Mouse (Mus musculus) central nervous system, embryonic 18 days (tissue): ENCODE results near the gene Smad5. TPM values are rescaled to one million over a fixed set of nuclear protein-coding genes. Genes with fewer than 3 reads are reported as not detected.

Source experiments
- polyA plus RNA-seq: library from polyadenylated mRNA; depleted of rRNA; stranded (reverse); fragments of >200 nt; gene quantifications from 2 replicates; pipeline ENCODE4 v1.2.3, GENCODE M21; 2012; rRNA removed

Gene Smad5
- 35.1 and 37.9 TPM in 2 replicates for polyA plus RNA-seq

DNA sequence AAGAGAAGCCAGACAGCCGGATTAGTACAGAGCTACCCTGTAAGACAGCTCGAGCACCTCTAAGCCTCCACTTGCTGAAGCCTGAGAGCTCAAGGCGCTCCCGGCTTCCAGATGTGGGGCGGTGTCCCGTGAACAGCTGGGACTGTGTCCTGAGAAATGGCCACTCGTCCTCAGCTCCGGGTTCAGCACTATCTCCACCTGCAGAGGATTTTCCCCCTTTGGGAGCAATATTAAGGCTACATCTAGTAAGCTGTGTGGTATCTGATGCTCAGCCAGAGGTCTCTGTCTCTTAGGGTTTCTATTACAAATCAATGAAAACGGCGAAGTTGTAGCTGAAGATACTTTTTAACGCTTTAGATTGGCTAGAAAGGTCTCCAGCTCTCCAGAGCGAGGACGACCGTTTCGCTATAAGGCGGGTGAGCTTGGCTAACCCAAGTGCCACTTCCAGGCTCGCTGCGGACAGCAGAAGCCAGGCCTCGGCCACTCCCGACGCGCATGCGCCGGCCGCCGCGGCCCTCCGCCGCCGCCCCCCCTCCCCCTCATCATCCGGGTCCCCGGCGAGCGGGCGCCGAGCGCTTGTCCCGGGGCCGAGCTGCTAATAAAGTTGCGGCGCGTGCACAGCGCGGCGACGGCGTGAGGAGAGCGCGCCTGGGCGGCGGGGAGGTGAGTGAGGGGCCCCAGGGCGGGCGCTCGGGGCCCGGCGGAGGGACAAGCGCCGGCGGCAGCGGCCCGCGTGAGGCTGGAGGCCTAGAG, at the start of gene Smad5:
TSS of gene Smad5 (plus strand) at position 542 of the 753 bp plus-strand sequence.

DNA sequence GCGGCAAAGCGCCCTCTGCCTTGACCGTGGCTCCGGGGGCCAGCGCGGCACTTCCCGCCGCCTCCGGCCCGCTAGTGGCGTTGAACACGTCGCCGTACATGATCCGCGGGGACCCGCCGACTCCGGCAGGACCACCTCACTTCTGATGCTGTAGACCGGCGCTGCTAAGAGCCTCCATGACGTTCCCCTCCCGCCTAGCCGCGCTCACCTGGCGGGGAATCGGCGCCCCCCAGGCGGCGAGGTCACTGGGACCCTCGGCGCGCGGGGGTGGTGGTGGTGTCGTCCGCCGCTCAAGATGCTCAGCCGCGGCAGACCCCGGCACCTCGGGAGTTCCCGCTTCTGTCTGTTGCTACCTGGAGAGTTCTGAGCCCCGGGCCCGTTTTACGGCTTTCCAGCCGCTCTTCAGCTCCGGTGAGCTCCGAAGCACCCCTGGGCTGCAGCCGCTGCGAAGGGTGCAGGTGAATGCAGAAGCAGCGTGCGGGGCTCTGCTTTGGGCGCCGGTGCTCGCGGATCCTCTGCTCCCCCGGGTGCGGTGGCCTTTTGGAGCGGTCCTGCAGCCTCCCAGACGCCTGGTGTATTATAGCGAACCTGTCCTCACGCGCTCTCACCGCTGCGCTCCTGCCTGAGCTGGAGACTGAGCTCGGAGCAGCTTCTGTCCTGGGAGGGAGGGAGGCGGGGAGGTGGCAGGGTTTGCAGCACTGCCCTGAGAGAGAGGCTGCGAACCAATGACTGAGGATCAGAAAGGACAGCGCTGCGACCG, 50.6 kb downstream of the Smad5 start, which contains the start of gene Gm45623:
TSS of gene Gm45623 (minus strand) at position 636 of the 760 bp plus-strand sequence.

Other genes with a start within 250 kb of the Smad5 start
- not detected in 2 replicates for gene Il9, start 220.8 kb upstream of the Smad5 start, polyA plus RNA-seq
- gene Fbxl21, start 180.5 kb upstream of the Smad5 start, polyA plus RNA-seq: 4.4 and 5.0 TPM in 2 replicates
- gene Lect2, start 154.5 kb upstream of the Smad5 start, polyA plus RNA-seq: not detected in 2 replicates
- gene Tgfbi, start 93.5 kb upstream of the Smad5 start, polyA plus RNA-seq: 7.2 and 9.1 TPM in 2 replicates
- 2.4 and 2.6 TPM in 2 replicates for gene Gm45623, start 50.8 kb downstream of the Smad5 start, polyA plus RNA-seq
- gene Trpc7, start 193.0 kb downstream of the Smad5 start, polyA plus RNA-seq: 7.2 and 7.8 TPM in 2 replicates